27 mouse cellular contexts compared by ENCODE assay signal in genomic region chr3:96788506-96788905, GRCm38 (mm10). TPM values are rescaled to one million over a fixed set of nuclear protein-coding genes. Genes with fewer than 3 reads are reported as not detected.
DNase-seq lines count a peak whose midpoint lies in the region; ATAC-seq and TF ChIP-seq lines count a peak whose summit lies in the region.
"Had no signal": no experiment of that assay in that cellular context is flagged by ENCODE, and none has a peak within 500 bp of the region (broad histone marks: within the 10 kb centered on the region; RNA-seq: fewer than 3 reads in every experiment).

No protein-coding gene starts in this region.

- H3K27me3 ChIP-seq in kidney, embryonic 14.5 days (ENCODE audit: control insufficient read depth, insufficient read depth, low read length), result no peaks in the 10 kb centered on the region
- H3K27me3 ChIP-seq: embryonic facial prominence, embryonic 15.5 days; heart, embryonic 13.5 days; limb, embryonic 15.5 days; liver, embryonic 15.5 days; midbrain, embryonic 13.5 days had no signal

- H3K36me3 ChIP-seq in kidney, embryonic 14.5 days (ENCODE audit: control insufficient read depth, insufficient read depth, low read length), result peaks cover 49% of the 10 kb centered on the region

- TF ChIP-seq CTCF in lung, adult 2 months (IDR thresholded peaks at IDR 0.05; ENCODE audit: insufficient read depth, low read length), result no peak

- no peaks in the 10 kb centered on the region for H3K4me1 ChIP-seq in kidney, embryonic 14.5 days (ENCODE audit: control insufficient read depth, insufficient read depth, low read length)
- no peaks in the 10 kb centered on the region for H3K4me1 ChIP-seq in lung, adult 2 months (ENCODE audit: control insufficient read depth, insufficient read depth, low read length)
- H3K4me1 ChIP-seq: embryonic facial prominence, embryonic 15.5 days; heart, embryonic 13.5 days; limb, embryonic 15.5 days; liver, embryonic 15.5 days; midbrain, embryonic 13.5 days had no signal

- no peak overlapping the region for H3K4me3 ChIP-seq in kidney, embryonic 14.5 days (ENCODE audit: low read length)
- H3K4me3 ChIP-seq in lung, adult 2 months (replicated peaks; ENCODE audit: extremely low read depth, low read depth, low read length), result no peak overlapping the region
- H3K4me3 ChIP-seq: embryonic facial prominence, embryonic 15.5 days; heart, embryonic 13.5 days; limb, embryonic 15.5 days; liver, embryonic 15.5 days; midbrain, embryonic 13.5 days had no signal

- H3K27ac ChIP-seq in kidney, embryonic 14.5 days (ENCODE audit: low read depth, low read length), result no peak overlapping the region
- H3K27ac ChIP-seq: embryonic facial prominence, embryonic 15.5 days; heart, embryonic 13.5 days; limb, embryonic 15.5 days; liver, embryonic 15.5 days; midbrain, embryonic 13.5 days had no signal

- no peak for DNase-seq in frontal cortex, adult 2 months (ENCODE audit: extremely low spot score in 1 of 2, low spot score in 1 of 2)
- peak; percentile 72 for DNase-seq in kidney, adult 11 months
- DNase-seq in gastrocnemius, postnatal 14 days, result peak; percentile 21
- peak; percentile 75 to 82 for DNase-seq in kidney, postnatal 36 days
- no peak for DNase-seq in lung, adult 2 months
- DNase-seq: adrenal gland, postnatal 14 days; cerebellum, adult 18-20 months; cerebellum, postnatal 36 days; right cerebral cortex, postnatal 14 days; spleen, adult 18-20 months; thymus, postnatal 36 days had no signal

- ATAC-seq in frontal cortex, adult (ENCODE audit: low TSS enrichment), result 0 out of 2 replicates have a peak, but pooled peaks have one; percentile 52
- no peak for ATAC-seq in kidney, embryonic 14.5 days (ENCODE audit: low FRiP score, low TSS enrichment)
- no peak for ATAC-seq in megakaryocyte progenitor cell, adult 5-6 weeks (replicated peaks; ENCODE audit: poor library complexity)
- ATAC-seq: forebrain, embryonic 16.5 days; hindbrain, embryonic 16.5 days; lung, postnatal 0 days; midbrain, embryonic 13.5 days had no signal

- no peak overlapping the region for H3K9ac ChIP-seq in kidney, embryonic 14.5 days (ENCODE audit: low read depth, low read length)
- H3K9ac ChIP-seq: embryonic facial prominence, embryonic 15.5 days; heart, embryonic 13.5 days; limb, embryonic 15.5 days; liver, embryonic 15.5 days; midbrain, embryonic 13.5 days had no signal

- no peak for TF ChIP-seq POLR2A in lung, adult 2 months (IDR thresholded peaks at IDR 0.05; ENCODE audit: borderline replicate concordance, extremely low read depth, low read depth, low read length)

- 93% methylated on average over 8 of the region's 8 CpGs for WGBS in kidney, embryonic 14.5 days
- WGBS in lung, adult 2 months, result 78% methylated on average over 8 of the region's 8 CpGs

- no peak overlapping the region for H3K4me2 ChIP-seq in kidney, embryonic 14.5 days (replicated peaks; ENCODE audit: low read depth, low read length)
- H3K4me2 ChIP-seq: embryonic facial prominence, embryonic 15.5 days; heart, embryonic 13.5 days; limb, embryonic 15.5 days; liver, embryonic 15.5 days; midbrain, embryonic 13.5 days had no signal

- intact Hi-C loops in gastrocnemius, postnatal 14 days (cut with DNase I; ENCODE audit: low total_unique reads), result no loop called here

- no peaks in the 10 kb centered on the region for H3K9me3 ChIP-seq in kidney, embryonic 14.5 days (ENCODE audit: control insufficient read depth, low read length)
- H3K9me3 ChIP-seq: embryonic facial prominence, embryonic 15.5 days; G1E; heart, embryonic 13.5 days; limb, embryonic 15.5 days; liver, embryonic 15.5 days; midbrain, embryonic 13.5 days had no signal

RNA-seq across cellular contexts. Expression of gene Pdzk1, which starts 40.6 kb away (rescaled TPM):
- polyA plus RNA-seq in frontal cortex, adult 2 months (2012; rRNA removed), result 0.32 and 0.36 TPM in 2 replicates
- 36.0 and 63.3 TPM in 2 replicates for polyA plus RNA-seq in kidney, embryonic 14.5 days (2014; fragmentation: Nextera tagmentation; extraction: Ambion mirVana)
- not detected for total RNA-seq in gastrocnemius, postnatal 14 days (2021)
- 0.06 and 0.14 TPM in 2 replicates for polyA plus RNA-seq in lung, adult 2 months (2012; rRNA removed)
- not detected in 2 replicates for total RNA-seq in megakaryocyte progenitor cell, adult 5-6 weeks (2015)
- total RNA-seq in megakaryocyte progenitor cell, adult 5-6 weeks (2017), result not detected in 2 replicates
- total RNA-seq: gastrocnemius, adult 8-10 months; heart, postnatal 36 days had no signal
- polyA plus RNA-seq: embryonic facial prominence, embryonic 15.5 days; midbrain, embryonic 13.5 days; neural tube, embryonic 14.5 days had no signal

RNA-seq across cellular contexts. Expression of gene Cd160, which starts 40.6 kb away (rescaled TPM):
- 0.06 TPM in 1 of 2 replicates, not detected in the other for polyA plus RNA-seq in frontal cortex, adult 2 months (2012; rRNA removed)
- polyA plus RNA-seq in kidney, embryonic 14.5 days (2014; fragmentation: Nextera tagmentation; extraction: Ambion mirVana), result 0.08 and 0.17 TPM in 2 replicates
- not detected for total RNA-seq in gastrocnemius, postnatal 14 days (2021)
- 0.18 and 0.34 TPM in 2 replicates for polyA plus RNA-seq in lung, adult 2 months (2012; rRNA removed)
- 0.98 and 2.1 TPM in 2 replicates for total RNA-seq in megakaryocyte progenitor cell, adult 5-6 weeks (2015)
- total RNA-seq in megakaryocyte progenitor cell, adult 5-6 weeks (2017), result 0.57 TPM in 1 of 2 replicates, not detected in the other
- total RNA-seq: adrenal gland, postnatal 14 days; gastrocnemius, adult 8-10 months; heart, postnatal 36 days; left cerebral cortex, postnatal 25 days had no signal

Comparison
In these comparisons a context has a peak if more than half of its experiments do, and no peak if none do; other contexts are left out.
1. DNase-seq: peak in kidney, adult 11 months (single experiment), gastrocnemius, postnatal 14 days (single experiment) and kidney, postnatal 36 days (2 of 2); none in frontal cortex, adult 2 months (0 of 2) and lung, adult 2 months (single experiment).
2. RNA of gene Pdzk1, which starts 40.6 kb away (polyA plus RNA-seq): 36.0 to 63.3 TPM in kidney, embryonic 14.5 days; 0.32 to 0.36 TPM in frontal cortex, adult 2 months and 0.06 to 0.14 TPM in lung, adult 2 months; every median in the first group is over 10 times any median in the second.